Mouse (Mus musculus) hindbrain, postnatal 0 days (tissue): ENCODE measurements around the gene Tex35. TPM values are rescaled to one million over a fixed set of nuclear protein-coding genes. Genes with fewer than 3 reads are reported as not detected.
A peak's percentile ranks its signal among the peaks of the same experiment; 100 is the strongest.

Experiments used
- ATAC-seq: fragments of 200-750 bp; cut with Nextera tagmentation; 2 replicates; pipeline ENCODE4 v1.8.0; 2017; ENCODE audit warnings: mild to moderate bottlenecking, moderate TSS enrichment, moderate library complexity
- DNase-seq: peaks from one replicate; pipeline ENCODE4 v3.0.0-alpha.2; 2015; ENCODE audit warnings: low spot score
- H3K27ac ChIP-seq: fragments of 300-500 bp; sonication (generic); 2 replicates; pipeline ENCODE4 v1.5.1; 2014; ENCODE audit warnings: mild to moderate bottlenecking
- H3K27me3 ChIP-seq: fragments of 300-500 bp; sonication (generic); 2 replicates; pipeline ENCODE4 v1.6.1; 2014; ENCODE audit warnings: low read length, mixed read lengths; ENCODE audit not compliant: insufficient read depth
- H3K36me3 ChIP-seq: fragments of 300-500 bp; sonication (generic); 2 replicates; pipeline ENCODE4 v1.6.1; 2014; ENCODE audit warnings: low read length, mixed read lengths; ENCODE audit not compliant: insufficient read depth
- H3K4me1 ChIP-seq: fragments of 300-500 bp; sonication (generic); 2 replicates; pipeline ENCODE4 v1.6.1; 2014; ENCODE audit warnings: antibody characterized with exemption, low read length, mixed read lengths; ENCODE audit not compliant: insufficient read depth
- H3K4me2 ChIP-seq: fragments of 300-500 bp; sonication (generic); 2 replicates; pipeline ENCODE4 v1.6.1; 2014; ENCODE audit warnings: low read depth, mild to moderate bottlenecking, low read length, moderate library complexity, mixed read lengths
- H3K4me3 ChIP-seq: fragments of 300-500 bp; sonication (generic); 2 replicates; pipeline ENCODE4 v1.5.1; 2014; ENCODE audit warnings: low read length
- H3K9ac ChIP-seq: fragments of 300-500 bp; sonication (generic); replicated peaks from 2 replicates; pipeline ENCODE4 v1.6.1; 2014; ENCODE audit warnings: mild to moderate bottlenecking, low read length, moderate library complexity, mixed read lengths
- H3K9me3 ChIP-seq: fragments of 300-500 bp; sonication (generic); 2 replicates; pipeline ENCODE4 v1.6.1; 2016; ENCODE audit warnings: low read length, mixed read lengths
- CTCF ChIP-seq: IDR thresholded peaks from 2 replicates; pipeline ENCODE4 v1.5.1; 2016; ENCODE audit warnings: antibody characterized with exemption, control low read depth, low read depth
- WGBS: fragments of 180-500 bp; shearing (Covaris S2); extraction: QIAGEN DNeasy Blood & Tissue Kit; methylation state at CpG from one replicate; pipeline ENCODE4 v1.1.7; 2014; 5-methylcytosine and 5-hydroxymethylcytosine counted together
- polyA plus RNA-seq: library from polyadenylated mRNA; unstranded; fragments of >200 nt; fragmentation: Nextera tagmentation; extraction: Ambion mirVana; gene quantifications from 2 replicates; pipeline ENCODE4 v1.2.1, GENCODE M21; 2015
- total RNA-seq: library from RNA; depleted of rRNA; stranded (reverse); fragments of >200 nt; gene quantifications from 2 replicates; pipeline ENCODE4 v1.2.3, GENCODE M21; 2014; rRNA removed

The Tex35 gene
- total and polyA plus RNA-seq, 2 experiments from 2014 or later = not detected

- TF ChIP-seq CTCF = no peak
- H3K27me3 ChIP-seq = no peaks in the 10 kb centered on the region
- 34% methylated on average over 6 of the region's 6 CpGs for WGBS
- H3K4me1 ChIP-seq = peaks cover 9% of the 10 kb centered on the region; the same call in 1 of the 2 replicates
- DNase-seq (no peak), ATAC-seq (no peak)
- no peaks in the 10 kb centered on the region for H3K36me3 ChIP-seq
- H3K4me3 ChIP-seq = no peak overlapping the region
- H3K9me3 ChIP-seq = no peaks in the 10 kb centered on the region
- H3K9ac ChIP-seq = no peak overlapping the region
- peak overlapping the region; percentile 84; the same call in 1 of the 2 replicates for H3K27ac ChIP-seq
- H3K4me2 ChIP-seq = no peak overlapping the region; the same call in 1 of the 2 replicates
Observed at GRCm38 (mm10) chr1:157055901-157056300, 52.6 kb downstream of the Tex35 start.

GRCm38 (mm10) chr1:157055288-157055831 is 53.1 kb downstream of the Tex35 start:
- H3K4me2 ChIP-seq = peak overlapping the region; percentile 27
- 0 out of 2 replicates have a peak overlapping the region, but pooled peaks have one; percentile 3 for H3K9ac ChIP-seq
- no peaks in the 10 kb centered on the region for H3K27me3 ChIP-seq
- TF ChIP-seq CTCF = no peak
- peak; percentile 75 for ATAC-seq
- no peaks in the 10 kb centered on the region for H3K36me3 ChIP-seq
- WGBS = 13% methylated on average over 11 of the region's 11 CpGs
- H3K27ac ChIP-seq = peak overlapping the region; percentile 84
- H3K9me3 ChIP-seq = no peaks in the 10 kb centered on the region
- no peak overlapping the region for H3K4me3 ChIP-seq
- DNase-seq = peak; percentile 64
- H3K4me1 ChIP-seq = peaks cover 9% of the 10 kb centered on the region; the same call in 1 of the 2 replicates

- Histone ChIP-seq H3K27me3 (no peaks in the 10 kb centered on the region), H3K9ac (0 out of 2 replicates have a peak overlapping the region, but pooled peaks have one; percentile 3), H3K27ac (peak overlapping the region; percentile 84; the same call in 1 of the 2 replicates), H3K36me3 (no peaks in the 10 kb centered on the region), H3K9me3 (no peaks in the 10 kb centered on the region), H3K4me3 (no peak overlapping the region), H3K4me1 (peaks cover 9% of the 10 kb centered on the region; the same call in 1 of the 2 replicates), H3K4me2 (no peak overlapping the region)
- TF ChIP-seq CTCF = no peak
- ATAC-seq (no peak), DNase-seq (no peak)
- 47% methylated on average over 7 of the region's 7 CpGs for WGBS
Observed at GRCm38 (mm10) chr1:157054659-157055058, 53.8 kb downstream of the Tex35 start.

GRCm38 (mm10) chr1:157049886-157050285 is 58.6 kb downstream of the Tex35 start:
- ATAC-seq (no peak), DNase-seq (no peak)
- no peak overlapping the region for H3K9ac ChIP-seq
- H3K4me2 ChIP-seq = no peak overlapping the region
- H3K4me3 ChIP-seq = no peak overlapping the region
- H3K4me1 ChIP-seq = peaks cover 9% of the 10 kb centered on the region; the same call in 1 of the 2 replicates
- 86% methylated on average over 2 of the region's 2 CpGs for WGBS
- TF ChIP-seq CTCF = no peak
- no peaks in the 10 kb centered on the region for H3K9me3 ChIP-seq
- no peak overlapping the region for H3K27ac ChIP-seq
- no peaks in the 10 kb centered on the region for H3K36me3 ChIP-seq
- no peaks in the 10 kb centered on the region for H3K27me3 ChIP-seq

Other genes with a start within 250 kb of the Tex35 start
- 52.8 and 53.6 TPM in 2 replicates for gene Ralgps2, start 169.1 kb downstream of the Tex35 start, total RNA-seq
- 70.1 and 75.5 TPM in 2 replicates for gene Ralgps2, start 169.1 kb downstream of the Tex35 start, polyA plus RNA-seq